Mouse (Mus musculus) G1E (cell line): ENCODE data around the gene Ahsg.

Experiments
- CTCF ChIP-seq: IDR thresholded peaks from 2 replicates; pipeline ENCODE4 v1.5.1; 2012; ENCODE audit warnings: low read depth, low read length, inconsistent platforms, mixed read lengths
- GATA1 ChIP-seq: IDR thresholded peaks from 2 replicates; pipeline ENCODE4 v1.6.1; 2012; ENCODE audit warnings: borderline replicate concordance, low read length, inconsistent platforms, mixed read lengths
- GATA2 ChIP-seq: IDR thresholded peaks from 2 replicates; pipeline ENCODE4 v1.6.1; 2012; ENCODE audit warnings: low read depth, low read length, inconsistent platforms, borderline replicate concordance
- POLR2AphosphoS5 ChIP-seq: IDR thresholded peaks from 2 replicates; pipeline ENCODE4 v1.6.1; 2012; ENCODE audit warnings: low read depth, low read length, inconsistent platforms; ENCODE audit not compliant: insufficient replicate concordance
- TAL1 ChIP-seq: conservative IDR thresholded peaks from 2 replicates; pipeline ENCODE4 v1.6.1; 2012; ENCODE audit warnings: low read depth, low read length, inconsistent platforms, mixed read lengths

- TF ChIP-seq CTCF (no peak), GATA1 (no peak), POLR2AphosphoS5 (no peak), GATA2 (no peak), TAL1 (no peak)
Observed at GRCm38 (mm10) chr16:22899866-22900570, 8.9 kb downstream of the Ahsg start.
